Mouse (Mus musculus) lung, adult 10 weeks (tissue): ENCODE measurements around the gene Olfr948. TPM values are rescaled to one million over a fixed set of nuclear protein-coding genes. Genes with fewer than 3 reads are reported as not detected.

Experiments
- polyA plus RNA-seq: library from polyadenylated mRNA; stranded (reverse); fragments of 350-450 nt; fragmentation: Illumina TruSeq; extraction: RNeasy Lipid Tissue Mini Kit (QIAGEN cat#74804); gene quantifications from one replicate; pipeline ENCODE4 v1.2.3, GENCODE M21; 2014; ENCODE audit warnings: low read depth, low replicate concordance; ENCODE audit not compliant: insufficient read depth

The Olfr948 gene
- polyA plus RNA-seq = not detected

DNA sequence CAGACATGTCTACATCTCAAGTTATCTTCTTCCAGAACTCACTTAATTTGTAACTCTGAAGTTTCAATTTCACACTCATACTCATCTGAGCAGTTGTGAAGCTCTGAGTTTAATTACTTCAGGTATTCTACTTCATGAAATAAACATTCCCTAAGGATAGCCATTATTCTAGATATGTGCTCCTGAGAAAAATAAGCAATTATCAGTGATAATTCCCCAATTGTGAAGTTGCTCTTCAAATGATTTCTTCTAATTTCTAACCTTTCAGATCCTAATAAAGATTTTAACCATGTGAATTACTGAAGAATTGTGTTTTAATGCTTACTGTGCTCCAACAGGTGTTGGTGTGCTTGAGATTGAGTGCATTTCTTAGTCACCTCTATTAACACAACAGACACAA lies at the start of gene Olfr948:
Olfr948 (minus strand) TSS at position 101 of the 400 bp plus-strand sequence.

GRCm38 (mm10) chr9:39276718-39277117 lies 49.1 kb downstream of the Olfr948 start, which contains the start of gene Olfr945:
Gene Olfr945, minus strand, starts transcription at chr9:39276818.

Other genes with a start within 250 kb of the Olfr948 start
- not detected for gene Olfr938, start 247.2 kb downstream of the Olfr948 start, polyA plus RNA-seq
- not detected for gene Olfr27, start 197.9 kb downstream of the Olfr948 start, polyA plus RNA-seq
- not detected for gene Olfr943, start 159.7 kb downstream of the Olfr948 start, polyA plus RNA-seq
- gene Olfr944, start 124.1 kb downstream of the Olfr948 start, polyA plus RNA-seq = not detected
- gene Olfr1537, start 76.1 kb downstream of the Olfr948 start, polyA plus RNA-seq = not detected
- not detected for gene Olfr945, start 49.2 kb downstream of the Olfr948 start, polyA plus RNA-seq
- not detected for gene Olfr951, start 61.4 kb upstream of the Olfr948 start, polyA plus RNA-seq
- not detected for gene Olfr952, start 101.1 kb upstream of the Olfr948 start, polyA plus RNA-seq
- not detected for gene Olfr954, start 130.7 kb upstream of the Olfr948 start, polyA plus RNA-seq
- gene Olfr955, start 145.9 kb upstream of the Olfr948 start, polyA plus RNA-seq = not detected
- not detected for gene Olfr44, start 167.9 kb upstream of the Olfr948 start, polyA plus RNA-seq
- not detected for gene Olfr957, start 189.8 kb upstream of the Olfr948 start, polyA plus RNA-seq
- gene Olfr958, start 228.0 kb upstream of the Olfr948 start, polyA plus RNA-seq = not detected
- not detected for gene Olfr959, start 249.5 kb upstream of the Olfr948 start, polyA plus RNA-seq